Mouse (Mus musculus) ovary, postnatal 14 days (tissue): ENCODE data around the gene Mospd3.
A peak's percentile ranks its signal among the peaks of the same experiment; 100 is the strongest.

Source experiments
- DNase-seq: peaks from one replicate; pipeline ENCODE4 v3.0.0; 2022; ENCODE audit warnings: low spot score

Gene Mospd3

DNA sequence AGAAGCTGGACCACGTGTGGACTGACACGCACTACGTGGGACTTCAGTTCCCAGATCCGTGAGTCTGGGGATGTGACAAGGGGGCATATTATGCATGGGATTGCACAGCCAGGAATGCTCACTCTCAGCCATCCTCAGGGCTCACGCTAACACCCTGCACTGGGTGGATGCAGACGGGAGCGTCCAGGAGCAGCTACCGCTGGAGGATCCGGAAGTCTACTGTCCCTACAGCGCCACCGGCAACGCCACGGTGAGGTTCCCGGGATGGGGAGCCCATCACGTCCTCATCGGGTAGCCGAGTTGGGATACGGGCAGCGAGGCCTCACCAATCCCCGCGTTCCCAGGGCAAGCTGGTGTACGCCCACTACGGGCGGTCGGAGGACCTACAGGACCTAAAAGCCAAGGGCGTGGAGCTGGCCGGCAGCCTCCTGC is 26.4 kb downstream of the Mospd3 start:
- DNase-seq, result peak; percentile 22

DNA sequence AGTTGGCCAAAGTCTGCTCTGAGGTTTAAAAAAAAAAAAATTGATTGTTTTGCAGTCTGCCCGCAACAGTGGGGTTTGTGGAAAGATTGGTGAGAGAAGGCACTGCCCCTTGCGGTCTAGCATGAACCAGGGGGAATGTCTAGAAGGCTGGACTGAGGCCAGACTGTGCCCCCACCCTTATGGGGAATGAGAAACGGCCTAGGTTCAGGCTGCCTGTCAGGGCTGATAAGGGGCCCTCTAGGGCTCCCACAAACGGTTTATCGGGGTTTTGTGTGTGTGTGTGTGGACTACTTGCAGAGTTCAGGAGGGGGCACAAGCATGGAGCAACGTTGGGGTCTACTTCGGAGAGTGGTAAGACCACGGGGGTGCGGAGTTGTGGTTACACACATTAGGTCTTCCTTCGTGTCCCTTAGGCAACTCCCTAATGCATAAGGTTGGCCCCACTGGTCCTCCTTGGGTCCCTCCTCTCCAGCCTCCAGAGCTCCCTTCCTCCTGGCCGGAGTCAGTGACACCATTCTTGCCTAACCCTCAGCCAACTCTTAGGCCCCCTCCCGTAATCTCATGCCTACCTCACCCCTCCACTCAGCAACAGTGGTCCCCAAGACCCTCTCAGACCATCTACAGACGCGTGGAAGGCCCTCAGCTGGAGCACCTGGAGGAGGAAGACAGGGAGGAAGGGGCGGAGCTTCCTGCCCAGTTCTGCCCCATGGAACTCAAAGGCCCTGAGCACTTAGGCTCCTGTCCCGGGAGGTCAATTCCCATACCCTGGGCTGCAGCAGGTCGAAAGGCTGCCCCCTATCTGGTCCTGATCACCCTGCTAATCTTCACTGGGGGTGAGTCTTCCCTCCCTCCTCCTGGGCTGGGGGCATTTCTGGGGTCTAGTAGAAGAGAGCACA is 29.9 kb downstream of the Mospd3 start:
- DNase-seq, result no peak

DNA sequence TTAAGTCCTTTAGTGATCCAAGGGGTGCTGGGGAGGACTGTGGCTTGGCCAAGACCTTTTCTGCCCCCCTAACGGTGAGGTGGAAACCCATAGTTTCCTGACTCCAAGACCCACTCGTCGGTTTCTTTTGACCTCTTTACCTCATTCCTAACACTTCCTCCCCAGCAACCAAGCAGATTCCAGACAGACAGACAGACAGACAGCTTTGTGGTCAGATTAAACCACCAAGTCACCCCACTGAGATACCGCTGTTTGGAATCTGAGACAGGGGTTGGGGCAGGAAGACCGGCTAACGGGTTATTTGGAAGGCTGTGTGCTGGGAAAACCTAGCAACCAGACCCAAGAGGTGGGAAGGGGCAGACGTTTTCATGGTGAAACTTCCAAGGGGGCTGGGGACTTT is 30.7 kb downstream of the Mospd3 start:
- no peak for DNase-seq

DNA sequence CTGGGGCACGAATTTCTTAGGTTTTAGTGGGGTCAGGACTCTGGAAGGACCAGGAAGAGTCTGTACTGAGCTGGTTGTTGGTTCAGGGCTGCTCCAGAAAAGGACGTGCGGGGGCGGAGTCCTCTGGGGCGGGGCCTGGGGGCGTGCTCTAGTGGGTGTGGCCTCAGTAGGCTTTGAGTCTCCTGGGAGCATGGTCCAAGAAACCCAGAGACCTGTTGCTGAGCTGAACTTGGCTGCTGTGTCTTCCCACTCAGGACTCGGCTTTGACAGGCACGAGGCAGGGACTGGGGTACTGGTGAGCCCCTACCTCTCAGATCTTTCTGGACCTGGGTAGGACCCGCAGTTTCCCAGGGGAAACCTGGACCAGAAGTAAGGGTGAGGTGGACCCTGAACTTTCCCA is 31.2 kb downstream of the Mospd3 start, which contains the start of gene Tfr2:
TSS of gene Tfr2 (plus strand) at position 176 of the 400 bp plus-strand sequence.
- DNase-seq, result peak; percentile 36

DNA sequence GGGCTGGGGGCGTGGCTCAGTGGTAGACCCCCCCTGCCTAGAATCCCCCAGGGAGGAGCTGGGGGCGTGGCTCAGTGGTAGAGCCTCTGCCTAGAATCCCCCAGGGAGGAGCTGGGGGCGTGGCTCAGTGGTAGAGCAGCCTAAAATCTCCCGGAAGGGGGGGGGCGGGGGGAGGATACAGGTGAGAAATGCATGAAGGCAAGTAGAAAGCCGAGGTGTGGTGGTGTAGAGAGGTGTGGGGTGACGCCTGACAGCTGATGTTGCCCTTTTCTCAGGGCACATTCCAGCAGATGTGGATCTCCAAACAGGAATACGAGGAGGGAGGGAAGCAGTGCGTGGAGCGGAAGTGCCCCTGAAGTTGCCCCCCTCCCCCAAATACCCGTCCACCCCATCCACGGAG is 31.8 kb downstream of the Mospd3 start:
- DNase-seq, result no peak

DNA sequence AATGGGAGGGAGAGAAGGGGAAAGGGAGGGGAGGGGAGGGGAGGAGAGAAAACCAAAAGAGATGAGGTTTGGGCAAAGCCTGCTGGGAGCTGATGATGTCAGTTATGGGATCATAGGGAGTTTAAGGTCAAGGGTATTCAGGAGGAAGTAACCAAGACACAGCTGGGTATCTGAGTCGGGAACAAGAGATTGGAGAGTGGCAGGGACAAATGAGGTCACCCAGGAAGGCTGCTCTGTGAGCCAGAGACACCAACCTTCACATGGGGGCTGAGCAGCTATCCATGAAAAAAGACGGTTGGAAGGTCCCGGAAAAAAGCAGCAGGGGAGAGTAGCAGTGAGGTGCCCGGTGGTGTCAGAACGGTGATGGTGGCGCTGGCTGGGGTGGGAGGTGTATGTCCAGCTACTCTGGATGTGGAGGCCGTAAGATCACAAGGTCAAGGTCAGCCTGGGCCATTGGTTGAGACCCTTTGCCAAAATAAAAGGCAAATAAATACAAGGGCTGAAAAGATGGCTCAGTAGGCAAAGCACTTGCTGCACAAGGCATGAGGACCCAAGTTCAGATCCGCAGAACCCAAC is 32.5 kb downstream of the Mospd3 start:
- no peak for DNase-seq

DNA sequence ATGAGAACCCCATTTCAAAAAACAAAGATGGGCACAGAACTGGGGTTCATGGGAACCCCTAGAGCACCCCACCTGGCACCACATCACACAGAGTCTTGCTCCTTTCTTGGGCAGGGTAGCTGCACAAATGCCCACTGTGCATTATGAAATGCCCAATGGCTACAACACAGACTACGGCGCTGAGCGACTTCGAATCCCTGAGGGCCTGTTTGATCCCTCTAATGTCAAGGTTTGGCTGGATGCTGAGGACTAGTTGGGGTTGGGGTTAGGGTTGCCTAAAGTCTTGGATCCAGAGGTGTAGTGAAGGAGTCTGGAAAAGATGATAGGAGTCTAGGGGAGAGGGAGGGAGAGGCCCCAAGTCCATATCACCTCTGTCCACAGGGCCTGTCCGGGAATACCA is 34.4 kb downstream of the Mospd3 start:
- no peak for DNase-seq

DNA sequence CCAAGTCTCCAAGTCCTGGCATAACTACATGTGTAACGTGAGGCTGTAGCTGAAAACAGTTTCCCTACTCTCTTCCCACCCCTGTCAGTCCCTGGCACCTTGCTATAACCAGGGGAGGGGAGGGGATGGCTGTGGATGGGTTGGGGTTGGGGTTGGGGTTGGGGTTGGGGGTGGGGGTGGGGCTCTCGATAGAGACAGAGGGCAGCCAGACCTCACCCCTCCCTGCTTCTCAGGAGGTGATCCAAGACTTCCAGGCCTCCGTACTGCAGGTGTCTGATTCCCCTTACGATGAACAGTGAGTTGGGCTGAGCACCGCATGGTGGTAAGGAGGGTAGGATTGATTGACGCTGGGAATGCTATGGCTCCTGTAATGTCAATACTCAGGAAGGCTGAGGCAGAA is 35.1 kb downstream of the Mospd3 start:
- no peak for DNase-seq

DNA sequence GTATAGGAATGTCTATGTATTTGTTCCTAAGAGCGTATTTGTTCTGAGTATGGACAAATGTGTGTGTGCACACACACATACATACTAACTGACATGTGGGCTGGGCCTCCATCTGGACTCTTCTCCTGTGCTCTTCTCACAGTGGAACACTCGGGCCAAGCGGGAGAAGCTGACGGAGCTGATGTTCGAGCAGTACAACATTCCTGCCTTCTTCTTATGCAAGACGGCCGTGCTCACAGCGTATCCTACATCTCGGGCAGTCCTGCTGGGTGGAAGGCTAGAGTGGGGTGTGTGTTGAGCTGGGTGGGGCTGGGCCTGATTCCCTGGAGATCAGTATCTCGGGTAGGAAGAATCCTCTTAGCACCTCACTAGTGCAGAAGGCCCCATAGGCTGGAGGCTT is 37.9 kb downstream of the Mospd3 start:
- DNase-seq, result no peak

DNA sequence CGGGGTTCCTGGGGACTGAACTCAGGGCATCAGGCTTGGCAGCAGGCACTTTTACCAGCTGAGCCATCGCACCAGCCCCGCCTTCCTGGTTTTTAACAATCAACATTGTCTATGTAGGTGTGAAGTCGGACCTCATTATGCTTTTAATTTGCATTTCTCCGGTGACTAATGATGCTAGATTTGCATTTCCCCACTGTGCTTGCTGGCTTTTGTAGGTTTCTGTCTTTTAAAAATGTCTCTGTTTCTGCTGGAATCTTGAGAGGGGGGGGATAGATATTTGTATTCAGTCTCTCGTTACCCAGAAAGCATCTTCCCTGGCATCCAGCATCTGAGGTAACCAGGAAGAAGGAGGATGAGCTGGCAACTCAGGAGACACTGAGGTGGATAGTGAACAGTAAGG is 39.3 kb downstream of the Mospd3 start:
- DNase-seq, result no peak

DNA sequence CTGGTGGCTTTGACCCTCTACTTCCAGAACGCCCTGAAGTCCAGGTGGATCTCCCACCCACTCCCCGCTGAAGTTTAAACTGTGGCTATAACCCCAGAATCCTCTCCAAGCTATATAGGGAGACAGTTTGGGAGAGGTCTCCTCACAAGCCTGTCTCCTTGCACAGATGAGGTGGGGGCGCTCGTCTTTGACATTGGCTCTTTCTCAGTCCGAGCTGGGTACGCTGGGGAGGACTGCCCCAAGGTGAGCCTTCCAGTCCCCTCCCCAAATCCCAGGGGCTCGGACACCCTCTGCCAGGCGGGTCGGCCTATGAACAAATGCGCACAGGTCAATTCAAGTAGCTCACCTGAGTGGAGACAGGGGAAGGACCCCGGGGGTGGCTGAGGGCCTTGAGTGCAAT is 47.0 kb downstream of the Mospd3 start:
- DNase-seq, result no peak

DNA sequence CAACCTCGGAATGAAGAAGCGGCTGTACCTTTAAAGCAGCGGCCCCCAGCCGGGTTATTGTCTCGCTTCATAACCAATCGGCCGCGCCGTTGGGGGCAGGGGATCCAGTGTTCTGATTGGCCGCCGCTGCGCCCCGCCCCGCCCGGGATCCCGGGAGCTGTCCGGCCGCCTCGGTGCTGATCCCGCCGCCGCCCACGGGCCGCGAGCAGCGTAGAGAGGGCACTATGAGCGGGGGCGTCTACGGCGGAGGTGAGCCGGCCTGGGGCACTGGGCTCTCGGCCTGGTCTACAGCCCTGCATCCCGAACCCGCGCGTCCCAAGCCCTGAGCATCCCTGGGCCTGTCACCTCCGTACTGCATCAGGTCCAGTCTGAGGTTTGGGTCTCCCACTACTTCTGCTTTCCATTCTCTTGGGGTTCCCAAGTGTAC is 47.4 kb downstream of the Mospd3 start, which contains the start of gene Actl6b:
TSS of gene Actl6b (plus strand) at position 107 of the 427 bp plus-strand sequence.
- DNase-seq, result peak; percentile 77

DNA sequence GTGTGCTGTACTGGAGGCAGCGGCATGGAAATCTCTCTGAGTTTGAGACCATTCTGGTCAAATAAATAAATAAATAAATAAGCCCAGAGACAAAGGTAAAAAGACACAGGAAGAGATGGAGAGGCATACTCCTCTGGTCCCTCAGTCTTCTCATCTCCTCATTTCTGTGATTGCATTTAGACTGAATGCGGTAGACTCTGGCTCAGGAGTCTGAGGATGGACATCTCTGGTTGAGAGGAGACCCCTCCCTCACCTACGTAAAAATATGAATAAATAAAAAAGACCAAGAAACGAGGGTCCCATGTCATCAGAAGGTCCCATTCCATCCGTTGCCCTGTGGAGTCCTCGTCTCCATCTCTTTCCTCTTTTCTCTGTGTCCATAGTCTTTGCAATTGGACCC is 47.9 kb downstream of the Mospd3 start:
- no peak for DNase-seq

DNA sequence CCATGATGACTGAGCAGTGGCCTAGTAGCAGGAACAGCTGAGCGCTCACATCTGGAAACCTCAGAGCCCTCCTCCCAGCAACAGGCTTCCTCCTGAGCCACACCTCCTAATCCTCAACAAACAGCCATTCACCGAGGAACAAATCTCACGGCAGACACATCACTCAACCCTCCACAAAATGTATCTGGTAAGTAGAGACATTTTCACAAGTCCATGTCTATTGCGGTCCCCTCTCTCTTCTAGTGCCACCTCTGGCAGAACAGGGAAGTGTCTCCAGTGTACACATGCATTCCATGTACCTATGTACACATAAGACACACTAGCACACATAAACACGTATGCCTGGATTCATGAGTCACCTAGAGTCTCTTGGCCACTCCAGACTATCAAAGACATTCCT is 49.7 kb downstream of the Mospd3 start:
- no peak for DNase-seq

DNA sequence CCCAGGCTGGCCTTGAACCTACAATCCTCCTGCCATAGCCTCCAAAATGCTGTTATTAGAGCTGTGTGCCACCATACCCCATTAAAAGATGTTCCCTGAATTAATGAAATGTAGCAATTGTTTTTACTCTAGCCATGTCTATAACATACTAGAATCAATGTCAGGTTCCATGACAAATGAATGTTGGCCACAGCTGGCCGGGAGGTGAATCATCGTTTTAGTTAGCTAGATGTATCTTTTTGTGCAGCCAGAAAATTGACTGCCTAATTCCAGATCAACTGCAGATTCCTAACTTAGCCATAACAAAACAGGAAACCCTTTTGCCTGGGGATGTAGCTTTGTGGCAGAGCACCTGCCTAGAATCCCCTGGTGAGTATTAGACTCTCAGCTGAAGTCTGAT is 51.0 kb downstream of the Mospd3 start:
- no peak for DNase-seq
